Mouse (Mus musculus): ENCODE measurements around the gene Gdf5. TPM values are rescaled to one million over a fixed set of nuclear protein-coding genes. Genes with fewer than 3 reads are reported as not detected.

Gdf5 gene
- polyA plus RNA-seq, 1 experiment = 1.7 TPM

DNA sequence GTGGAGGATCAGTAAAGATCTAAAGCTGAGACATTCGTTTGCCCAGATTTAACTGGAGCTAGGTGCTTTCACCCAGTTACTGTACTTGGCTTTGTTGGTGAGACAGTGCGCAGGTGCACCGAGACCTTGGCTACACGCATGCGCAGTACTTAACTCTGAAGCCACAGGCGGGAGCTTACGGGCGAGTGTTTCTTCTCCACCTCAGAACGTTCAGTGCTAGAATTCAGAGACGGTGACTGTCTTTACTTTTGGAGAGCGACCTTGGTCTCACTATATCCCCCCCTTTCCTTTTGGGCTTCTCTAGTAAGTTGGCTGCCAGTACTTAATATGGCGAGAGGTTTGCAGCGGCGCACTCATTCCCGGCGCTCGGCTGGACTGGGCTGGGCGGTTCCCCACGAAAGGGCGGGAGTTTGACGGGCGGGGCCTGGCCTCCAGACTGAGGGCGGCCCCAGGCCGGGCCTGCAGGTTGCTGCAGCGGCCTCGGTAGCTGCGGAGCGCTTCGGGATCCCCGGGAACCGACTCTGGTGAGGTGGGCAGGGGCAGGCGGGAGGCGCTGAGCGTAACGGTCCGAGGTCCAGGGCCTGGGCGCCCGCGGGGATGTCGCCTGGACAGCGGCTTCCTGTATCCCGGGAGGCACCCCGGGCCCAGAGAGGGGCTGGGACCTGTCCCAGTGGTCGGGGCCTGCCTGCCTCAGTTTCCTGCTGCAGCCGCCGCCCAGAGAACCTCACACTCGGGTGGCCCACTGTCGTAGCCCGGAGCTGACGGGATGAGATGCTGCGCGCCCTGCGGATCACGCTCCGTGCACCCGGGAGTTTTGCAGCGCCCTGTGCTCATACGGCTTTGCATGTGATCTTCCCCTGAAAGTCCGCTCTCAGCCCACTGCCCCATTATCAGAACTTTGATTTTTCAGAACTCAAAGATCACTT is 11.2 kb upstream of the Gdf5 start, which contains the start of gene Cep250:
TSS of gene Cep250 (plus strand) at position 325 of the 926 bp plus-strand sequence.
- TF ChIP-seq POLR2A (IDR thresholded peaks at IDR 0.05; ENCODE audit: borderline replicate concordance, extremely low read depth, insufficient read depth, insufficient read length, poor library complexity, severe bottlenecking) (peak; percentile 87), CTCF (IDR thresholded peaks at IDR 0.05; ENCODE audit: borderline replicate concordance, extremely low read depth, insufficient read depth, insufficient read length) (no peak)
- peak; percentile 96 for DNase-seq (ENCODE audit: low read depth)

DNA sequence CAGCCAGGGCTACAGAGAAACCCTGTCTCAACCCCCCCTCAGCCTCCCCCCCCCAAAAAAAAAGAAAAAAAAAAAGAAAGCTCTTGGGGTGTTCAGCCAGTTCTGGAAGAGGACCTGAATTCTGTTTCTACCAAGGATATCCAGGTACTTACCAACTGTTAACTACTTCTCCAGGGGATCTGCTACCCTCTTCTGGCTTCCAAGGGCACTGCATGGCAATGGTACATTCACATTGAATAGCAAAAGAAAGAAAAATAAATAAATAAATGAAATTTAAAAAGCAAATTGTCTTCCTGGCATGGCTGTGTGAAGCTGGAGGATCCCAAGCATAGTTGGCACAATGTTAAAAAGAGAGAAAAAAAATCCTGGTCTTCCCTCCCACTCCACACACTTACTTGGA is 6.8 kb upstream of the Gdf5 start:
- TF ChIP-seq POLR2A (IDR thresholded peaks at IDR 0.05; ENCODE audit: borderline replicate concordance, extremely low read depth, insufficient read depth, insufficient read length, poor library complexity, severe bottlenecking) = no peak
- peak; percentile 64; the same call in 1 of the 2 replicates for TF ChIP-seq CTCF (IDR thresholded peaks at IDR 0.05; ENCODE audit: borderline replicate concordance, extremely low read depth, insufficient read depth, insufficient read length)
- DNase-seq (ENCODE audit: low read depth) = peak; percentile 82

DNA sequence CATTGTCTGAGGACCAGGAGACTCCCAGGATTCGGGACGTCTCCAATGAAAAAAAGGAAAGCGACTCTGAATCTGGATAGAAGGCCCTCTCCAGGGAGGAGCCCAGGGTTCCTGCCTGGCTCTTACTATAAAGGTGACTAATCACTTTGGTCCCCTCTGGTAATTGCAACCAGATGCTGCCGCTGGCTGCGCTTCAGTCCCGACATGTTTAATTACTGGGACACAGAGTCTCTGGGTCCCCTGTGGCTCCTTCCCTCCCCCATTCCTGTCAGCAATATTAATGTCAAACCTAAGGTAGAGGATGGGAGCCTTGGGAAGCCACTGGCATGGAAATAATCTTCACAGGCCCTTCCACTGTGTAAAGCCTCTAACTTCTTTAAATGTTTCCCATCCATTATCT is 4.2 kb upstream of the Gdf5 start:
- TF ChIP-seq POLR2A (IDR thresholded peaks at IDR 0.05; ENCODE audit: borderline replicate concordance, extremely low read depth, insufficient read depth, insufficient read length, poor library complexity, severe bottlenecking) (no peak), CTCF (IDR thresholded peaks at IDR 0.05; ENCODE audit: borderline replicate concordance, extremely low read depth, insufficient read depth, insufficient read length) (no peak)
- DNase-seq (ENCODE audit: low read depth) = peak; percentile 54

DNA sequence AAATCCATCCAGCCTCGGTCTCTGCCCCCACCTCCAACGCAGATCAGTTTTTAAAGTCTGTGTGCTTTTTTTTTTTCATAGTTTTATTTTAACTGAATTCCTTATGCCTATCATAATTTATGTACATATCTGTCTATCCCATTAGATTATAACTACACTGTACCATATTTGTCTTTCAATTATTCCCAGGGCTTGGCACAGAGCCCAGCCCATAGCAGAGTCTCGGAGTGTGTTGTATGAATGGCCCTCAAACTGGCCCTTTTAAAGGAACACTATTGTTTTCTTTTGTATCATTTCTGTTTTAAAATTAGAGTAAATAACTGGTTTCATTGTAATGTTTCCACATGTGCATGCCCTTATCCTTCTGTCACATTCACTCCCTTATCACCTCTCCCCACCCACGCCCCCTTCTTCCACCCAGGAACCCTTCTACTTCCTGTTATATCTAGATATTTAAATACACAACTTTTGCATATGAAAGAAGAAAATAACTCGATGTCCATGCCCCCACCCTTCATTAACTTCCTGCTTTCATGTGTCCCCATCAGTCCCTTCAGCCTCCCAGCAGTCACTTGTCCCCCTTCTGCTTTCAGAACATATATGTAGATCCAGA is 2.3 kb upstream of the Gdf5 start:
- peak; percentile 26 for DNase-seq (ENCODE audit: low read depth)
- TF ChIP-seq CTCF (IDR thresholded peaks at IDR 0.05; ENCODE audit: borderline replicate concordance, extremely low read depth, insufficient read depth, insufficient read length) = no peak
- no peak for TF ChIP-seq POLR2A (IDR thresholded peaks at IDR 0.05; ENCODE audit: borderline replicate concordance, extremely low read depth, insufficient read depth, insufficient read length, poor library complexity, severe bottlenecking)

DNA sequence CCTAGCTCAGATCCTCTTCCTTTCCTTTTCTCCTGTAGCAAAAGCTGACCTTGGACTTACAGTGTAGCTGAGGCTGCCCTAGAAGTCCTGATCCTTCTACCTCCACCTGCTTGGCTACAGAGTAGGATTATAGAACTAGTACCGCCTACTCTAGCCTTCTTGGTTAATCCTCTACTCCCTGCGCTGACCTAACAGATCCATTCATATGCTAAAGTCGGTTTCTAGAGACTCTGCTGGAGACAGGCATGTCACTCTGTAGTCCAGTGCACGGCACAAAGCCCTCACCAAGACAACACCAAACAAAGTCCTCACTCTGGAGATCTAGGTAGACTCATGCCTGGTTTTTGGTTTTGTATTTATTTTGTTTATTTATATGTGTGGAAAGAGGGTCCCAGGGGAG is 1.3 kb upstream of the Gdf5 start:
- TF ChIP-seq POLR2A (IDR thresholded peaks at IDR 0.05; ENCODE audit: borderline replicate concordance, extremely low read depth, insufficient read depth, insufficient read length, poor library complexity, severe bottlenecking) (no peak), CTCF (IDR thresholded peaks at IDR 0.05; ENCODE audit: borderline replicate concordance, extremely low read depth, insufficient read depth, insufficient read length) (no peak)
- peak; percentile 33 for DNase-seq (ENCODE audit: low read depth)

DNA sequence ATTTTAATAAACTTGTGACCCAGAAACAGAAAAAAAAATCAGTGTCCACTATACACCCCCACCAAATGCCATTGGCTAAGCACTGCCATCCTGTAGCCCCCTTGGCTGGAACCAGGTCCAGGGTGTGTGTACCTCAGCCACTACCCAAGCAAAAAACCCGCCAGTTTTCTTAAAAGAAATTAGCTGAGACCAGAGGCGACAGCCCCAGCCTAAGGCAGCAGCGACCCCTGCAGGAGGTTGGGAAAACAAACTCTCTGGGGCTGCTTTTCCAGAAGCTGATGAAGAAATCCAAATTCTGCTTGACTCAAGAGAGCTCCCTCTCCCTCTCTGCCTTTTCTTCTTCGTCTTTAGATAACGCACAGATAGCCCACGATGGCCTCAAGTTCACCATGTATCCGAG is 902 bp upstream of the Gdf5 start:
- DNase-seq (ENCODE audit: low read depth) = peak; percentile 80
- TF ChIP-seq POLR2A (IDR thresholded peaks at IDR 0.05; ENCODE audit: borderline replicate concordance, extremely low read depth, insufficient read depth, insufficient read length, poor library complexity, severe bottlenecking) (no peak), CTCF (IDR thresholded peaks at IDR 0.05; ENCODE audit: borderline replicate concordance, extremely low read depth, insufficient read depth, insufficient read length) (peak; percentile 88)

DNA sequence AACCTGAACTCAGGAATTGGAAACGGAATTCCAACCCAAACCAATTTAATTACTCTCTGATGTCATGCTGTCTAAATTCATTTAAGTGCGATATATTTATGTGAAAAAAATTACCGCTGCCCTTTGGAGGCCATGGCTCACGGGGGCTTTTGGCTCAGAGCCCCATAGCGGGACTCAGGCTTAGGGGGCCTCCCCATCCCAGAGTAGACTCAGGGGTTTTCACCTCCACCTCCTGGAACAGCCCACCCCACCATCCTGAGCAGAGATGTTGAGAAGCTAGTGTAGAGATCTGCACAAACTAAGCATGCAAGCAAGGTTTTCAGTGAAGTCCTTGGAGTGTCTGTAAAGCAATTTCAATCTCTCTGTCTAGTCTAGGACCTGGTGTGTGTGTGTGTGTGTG is 413 bp upstream of the Gdf5 start:
- DNase-seq (ENCODE audit: low read depth) = peak; percentile 22
- TF ChIP-seq POLR2A (IDR thresholded peaks at IDR 0.05; ENCODE audit: borderline replicate concordance, extremely low read depth, insufficient read depth, insufficient read length, poor library complexity, severe bottlenecking) (no peak), CTCF (IDR thresholded peaks at IDR 0.05; ENCODE audit: borderline replicate concordance, extremely low read depth, insufficient read depth, insufficient read length) (no peak)

DNA sequence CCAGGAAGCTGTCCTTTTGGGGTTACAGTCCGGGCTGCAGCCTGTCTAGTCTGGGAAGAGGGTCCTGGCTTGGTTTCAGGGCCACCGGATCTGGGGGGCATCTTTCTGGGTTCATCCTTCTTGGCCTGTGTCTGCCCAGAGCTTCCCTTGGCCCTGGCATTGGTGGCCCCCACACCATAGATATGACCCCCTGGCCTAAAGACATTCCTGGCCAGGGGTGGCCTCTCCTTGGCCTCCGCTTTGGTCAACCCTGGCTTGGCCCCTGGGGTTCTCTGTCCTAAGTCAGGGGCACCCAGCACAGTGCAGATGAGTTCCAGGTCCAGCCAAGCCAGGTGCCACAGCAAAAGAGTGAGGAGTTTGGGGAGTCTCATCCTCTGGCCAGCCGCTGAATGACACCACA is 482 bp downstream of the Gdf5 start:
- TF ChIP-seq CTCF (IDR thresholded peaks at IDR 0.05; ENCODE audit: borderline replicate concordance, extremely low read depth, insufficient read depth, insufficient read length) (no peak), POLR2A (IDR thresholded peaks at IDR 0.05; ENCODE audit: borderline replicate concordance, extremely low read depth, insufficient read depth, insufficient read length, poor library complexity, severe bottlenecking) (no peak)
- DNase-seq (ENCODE audit: low read depth) = no peak

DNA sequence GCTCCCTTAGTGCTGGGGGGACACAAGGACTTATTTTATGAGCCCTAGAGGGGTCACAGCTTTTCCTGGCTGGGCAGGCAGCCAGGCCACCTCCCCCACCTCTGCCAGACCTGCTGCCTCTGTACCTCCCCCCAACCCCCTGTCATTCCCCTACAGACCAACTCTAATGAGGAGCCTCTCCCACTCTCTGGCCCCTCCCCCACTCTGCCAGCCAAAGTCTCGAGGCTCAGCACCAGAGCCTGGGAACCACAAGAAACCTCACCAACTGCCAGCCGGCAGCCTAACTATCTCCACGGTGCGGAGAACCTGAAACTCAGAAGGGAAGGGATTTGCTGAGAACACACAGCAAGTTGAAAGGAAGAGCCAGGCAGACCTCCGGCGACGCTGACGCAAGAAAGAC is 1.7 kb downstream of the Gdf5 start:
- peak; percentile 76 for DNase-seq (ENCODE audit: low read depth)
- TF ChIP-seq POLR2A (IDR thresholded peaks at IDR 0.05; ENCODE audit: borderline replicate concordance, extremely low read depth, insufficient read depth, insufficient read length, poor library complexity, severe bottlenecking) (no peak), CTCF (IDR thresholded peaks at IDR 0.05; ENCODE audit: borderline replicate concordance, extremely low read depth, insufficient read depth, insufficient read length) (no peak)

DNA sequence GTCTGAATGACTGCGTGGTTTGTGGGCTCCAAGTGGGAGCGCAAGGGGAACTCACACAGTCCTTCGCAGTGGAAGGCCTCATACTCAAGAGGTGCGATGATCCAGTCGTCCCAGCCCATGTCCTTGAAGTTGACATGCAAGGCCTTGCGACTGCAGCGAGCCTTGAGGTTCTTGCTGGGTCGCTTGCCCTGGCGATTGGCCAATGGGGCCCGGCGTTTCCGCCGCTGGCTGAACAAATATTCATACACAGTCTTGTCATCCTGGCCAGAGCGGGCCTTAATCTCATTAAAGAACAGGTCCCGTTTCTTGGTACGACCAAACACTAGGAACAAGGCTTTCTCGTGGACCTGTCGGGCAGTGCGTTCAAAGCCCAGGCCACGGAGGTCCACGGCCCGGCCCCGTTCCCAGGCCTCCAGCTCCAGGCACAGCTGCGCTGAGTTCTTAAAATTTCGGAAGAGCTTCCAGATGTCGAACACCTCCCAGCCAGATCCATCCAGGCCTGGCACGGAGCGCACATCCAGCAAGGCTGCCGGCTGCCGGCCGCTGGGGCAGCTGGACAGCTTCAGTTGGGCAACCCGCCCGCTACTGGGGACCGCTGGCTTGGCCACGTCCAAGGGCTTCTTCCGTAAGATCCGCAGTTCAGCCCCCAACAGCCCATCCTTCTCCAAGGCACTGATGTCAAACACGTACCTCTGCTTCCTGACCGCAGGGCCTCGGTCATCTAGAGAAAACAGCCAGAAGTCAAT is 3.3 kb downstream of the Gdf5 start:
- no peak for DNase-seq (ENCODE audit: low read depth)
- no peak for TF ChIP-seq CTCF (IDR thresholded peaks at IDR 0.05; ENCODE audit: borderline replicate concordance, extremely low read depth, insufficient read depth, insufficient read length)
- no peak for TF ChIP-seq POLR2A (IDR thresholded peaks at IDR 0.05; ENCODE audit: borderline replicate concordance, extremely low read depth, insufficient read depth, insufficient read length, poor library complexity, severe bottlenecking)

DNA sequence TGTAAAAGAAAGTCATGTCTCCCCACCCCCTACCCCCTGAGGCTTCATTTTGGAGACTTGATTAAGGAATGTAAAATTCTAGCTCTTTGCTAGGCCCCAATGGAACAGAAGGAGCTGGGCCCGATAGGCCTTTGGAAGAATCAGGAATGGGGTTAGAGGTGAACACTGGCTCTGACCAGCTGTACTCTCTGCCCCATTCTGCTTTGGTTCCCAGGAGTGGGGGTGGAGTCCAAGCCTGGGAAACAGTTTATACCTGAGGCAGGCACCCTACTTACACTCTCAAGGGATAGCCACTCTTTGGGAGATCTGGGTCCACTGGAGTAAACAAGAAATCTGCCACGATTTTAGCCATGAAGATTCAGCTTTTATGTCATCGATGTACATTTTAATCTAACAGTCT is 4.5 kb downstream of the Gdf5 start, which contains the start of gene Gm15557:
TSS of gene Gm15557 (plus strand) at position 48 of the 400 bp plus-strand sequence.
- no peak for DNase-seq (ENCODE audit: low read depth)
- no peak for TF ChIP-seq CTCF (IDR thresholded peaks at IDR 0.05; ENCODE audit: borderline replicate concordance, extremely low read depth, insufficient read depth, insufficient read length)
- no peak for TF ChIP-seq POLR2A (IDR thresholded peaks at IDR 0.05; ENCODE audit: borderline replicate concordance, extremely low read depth, insufficient read depth, insufficient read length, poor library complexity, severe bottlenecking)
